Mouse (Mus musculus): ENCODE measurements around the gene Cend1. TPM values are rescaled to one million over a fixed set of nuclear protein-coding genes. Genes with fewer than 3 reads are reported as not detected.
"Not testable (repeated sequence)": the region's sequence is repeated elsewhere in the genome, so short reads cannot be mapped to it uniquely, and the experiment has no call there.

The Cend1 gene
- polyA plus RNA-seq, 1 experiment, result 1.3 TPM

DNA sequence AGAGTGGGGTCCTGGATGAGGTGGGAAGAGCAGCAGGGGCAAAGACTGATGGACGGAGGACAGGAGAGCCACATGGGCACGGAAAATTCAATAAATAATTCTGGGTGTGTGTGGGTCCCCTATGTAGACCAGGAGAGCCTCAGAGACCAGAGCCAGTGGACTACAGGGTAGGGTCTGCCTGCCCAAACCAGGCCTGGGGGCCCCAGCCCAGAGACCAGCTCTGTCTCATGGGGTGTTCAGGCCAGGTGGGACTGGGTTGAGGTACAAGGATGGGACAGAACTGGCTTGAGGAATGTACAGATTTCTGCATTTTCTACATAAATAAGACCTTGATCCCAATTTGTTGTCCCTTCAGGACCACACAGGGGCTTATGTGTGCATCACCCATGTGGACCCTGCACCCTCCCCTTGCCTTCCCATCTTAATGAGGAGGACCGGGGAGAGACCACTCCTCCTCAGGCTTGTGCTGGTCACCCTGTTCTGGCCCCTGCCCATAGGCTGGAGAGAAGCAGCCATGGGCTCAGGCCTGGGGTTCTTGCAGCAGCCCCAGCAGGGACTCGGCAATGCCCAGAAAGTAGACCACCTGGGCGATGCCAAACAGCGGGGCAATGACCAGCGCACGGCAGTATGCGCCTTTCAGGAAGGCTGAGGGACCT, 1.4 kb upstream of the Cend1 start:
- DNase-seq (ENCODE audit: low spot score), result no peak

DNA sequence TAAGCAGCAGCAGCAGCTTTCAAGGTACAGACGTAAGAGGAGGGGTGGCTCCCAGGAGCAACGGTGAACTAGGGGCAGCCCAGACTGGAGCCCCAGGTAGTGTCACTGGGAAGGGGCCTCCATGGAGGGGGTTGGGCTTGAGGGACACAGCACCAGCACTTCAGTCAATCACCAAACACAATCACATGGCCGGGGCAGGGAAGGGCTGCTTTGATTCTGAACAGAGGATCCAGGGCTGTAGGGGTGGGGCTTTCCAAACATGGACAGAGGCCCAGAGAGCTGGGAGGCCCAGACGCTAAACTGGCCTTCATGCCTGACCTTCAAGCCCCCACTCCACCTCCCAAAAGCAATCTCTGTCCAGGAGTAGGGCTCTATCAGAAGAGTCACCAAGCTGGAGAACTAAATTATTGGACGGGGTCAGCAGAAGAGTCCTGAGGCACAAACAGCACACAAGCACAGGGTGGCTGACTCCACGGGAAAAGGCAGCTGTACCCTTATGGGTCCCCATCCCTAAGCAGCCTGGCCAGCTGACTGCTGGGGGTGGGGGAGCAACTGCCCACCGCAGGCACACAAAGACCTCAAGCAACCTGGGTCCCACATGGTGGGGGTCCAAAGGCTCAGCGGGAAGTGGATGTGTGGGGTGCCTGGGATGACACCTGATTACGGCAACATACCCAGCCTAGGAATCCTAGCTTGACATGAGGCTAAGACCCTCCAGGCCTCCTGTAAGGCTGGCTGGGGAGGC, 721 bp upstream of the Cend1 start:
- DNase-seq (ENCODE audit: low spot score), result no peak

DNA sequence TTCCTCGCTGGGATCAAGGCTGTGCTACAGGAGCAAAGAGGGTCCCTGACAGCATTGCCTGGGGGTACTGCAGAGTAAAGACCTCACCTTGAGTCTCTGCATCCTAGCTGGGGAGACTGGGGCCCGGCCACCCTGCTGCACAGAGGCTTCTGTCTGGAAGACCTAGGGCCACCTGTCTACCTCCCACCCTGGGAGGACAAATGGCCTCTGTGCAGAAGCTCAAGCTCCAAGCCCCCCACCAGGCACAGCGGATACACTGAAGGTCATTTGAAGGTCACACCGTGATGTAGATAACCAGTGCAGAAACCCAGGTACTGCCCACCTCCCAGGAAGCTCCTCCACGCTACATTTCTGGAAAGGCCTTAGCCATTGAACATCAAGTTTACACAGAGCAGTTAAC, 590 bp downstream of the Cend1 start:
- no peak for DNase-seq (ENCODE audit: low spot score)

DNA sequence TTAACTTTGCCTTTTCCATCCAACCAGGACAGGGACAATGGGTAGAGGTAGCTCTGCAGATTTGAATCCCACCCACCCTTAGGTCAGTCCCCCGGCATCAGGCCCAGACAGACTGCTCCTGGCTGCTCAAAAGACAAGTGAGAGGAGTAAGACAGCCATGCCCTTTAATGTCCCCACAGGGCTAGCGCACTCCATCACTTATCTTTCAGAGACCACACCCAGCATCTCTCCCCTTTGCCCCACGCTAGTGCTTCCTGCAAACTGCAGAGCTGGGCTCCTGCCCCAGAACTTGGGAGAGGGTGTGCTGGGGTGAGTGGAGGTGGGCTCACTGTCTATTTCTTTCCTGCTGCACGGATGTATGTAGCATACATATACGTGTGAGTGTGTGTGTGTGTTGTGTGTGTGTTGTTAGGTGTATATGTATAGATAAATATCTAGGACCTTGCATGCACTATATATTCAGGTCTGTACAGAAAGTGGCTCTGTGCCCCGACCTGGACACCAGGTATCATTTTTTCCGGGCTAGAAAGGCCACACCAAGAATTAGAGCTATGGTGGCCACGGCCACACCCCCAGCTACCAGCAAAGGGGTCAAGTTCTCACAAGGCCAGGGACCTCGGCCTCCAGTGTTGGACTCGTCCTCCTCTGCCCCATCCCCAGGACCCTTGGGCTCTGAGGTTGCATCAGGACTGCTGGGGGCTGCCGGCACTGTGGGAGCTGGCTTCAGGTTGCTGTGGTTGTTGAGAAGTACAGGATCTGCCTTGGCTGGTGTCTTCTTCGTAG, 2.2 kb downstream of the Cend1 start:
- DNase-seq (ENCODE audit: low spot score), result no peak

DNA sequence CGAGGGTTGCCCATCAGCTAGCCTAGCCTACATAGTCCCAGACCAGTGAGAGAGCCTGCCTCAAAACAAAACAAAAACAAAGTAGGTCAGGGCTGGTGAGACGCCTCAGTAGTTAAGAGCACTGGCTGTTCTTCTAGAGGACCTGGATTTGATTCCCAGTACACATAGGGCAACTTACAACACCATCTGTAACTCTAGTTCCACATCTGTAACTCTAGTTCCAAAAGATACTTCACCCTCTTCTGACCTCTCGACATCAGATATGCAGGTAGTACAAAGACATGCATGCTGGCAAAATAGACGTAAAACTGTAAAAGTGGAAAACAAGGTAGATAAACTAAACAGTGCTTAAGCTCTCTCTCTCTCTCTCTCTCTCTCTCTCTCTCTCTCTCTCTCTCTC, 5.5 kb downstream of the Cend1 start:
- DNase-seq (ENCODE audit: low spot score), result no peak

DNA sequence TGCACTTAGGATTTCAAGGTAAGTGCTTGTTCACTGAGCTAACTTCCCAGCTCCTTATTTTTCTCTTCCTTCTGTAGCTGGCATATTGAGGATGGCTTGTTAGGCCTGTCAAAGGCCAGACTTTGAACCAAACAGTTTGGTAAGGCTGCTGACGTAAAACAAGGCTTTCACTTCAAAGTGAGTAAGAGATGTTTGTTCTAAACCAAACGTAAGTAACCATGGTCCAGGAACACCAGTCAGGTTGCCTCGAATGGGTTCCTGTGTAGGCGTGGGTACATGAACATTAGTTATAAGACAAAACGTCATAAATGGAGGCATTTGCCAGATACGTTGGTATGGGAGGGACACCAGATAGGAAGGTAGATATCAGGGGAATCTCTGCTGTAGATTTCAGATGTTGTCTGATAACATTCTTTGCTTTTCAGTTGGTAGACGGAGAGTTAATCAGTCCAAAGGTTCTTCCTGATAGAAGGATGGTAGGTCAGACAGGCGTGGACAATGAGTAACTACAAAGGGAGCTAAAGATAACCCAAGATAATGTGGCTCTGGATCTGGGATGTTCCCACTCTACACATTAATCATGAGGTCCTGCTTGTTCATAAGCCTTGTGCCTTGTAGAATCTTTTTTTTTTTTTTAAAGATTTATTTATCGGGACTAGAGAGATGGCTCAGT, 9.1 kb downstream of the Cend1 start:
- no peak for DNase-seq (ENCODE audit: low spot score)

DNA sequence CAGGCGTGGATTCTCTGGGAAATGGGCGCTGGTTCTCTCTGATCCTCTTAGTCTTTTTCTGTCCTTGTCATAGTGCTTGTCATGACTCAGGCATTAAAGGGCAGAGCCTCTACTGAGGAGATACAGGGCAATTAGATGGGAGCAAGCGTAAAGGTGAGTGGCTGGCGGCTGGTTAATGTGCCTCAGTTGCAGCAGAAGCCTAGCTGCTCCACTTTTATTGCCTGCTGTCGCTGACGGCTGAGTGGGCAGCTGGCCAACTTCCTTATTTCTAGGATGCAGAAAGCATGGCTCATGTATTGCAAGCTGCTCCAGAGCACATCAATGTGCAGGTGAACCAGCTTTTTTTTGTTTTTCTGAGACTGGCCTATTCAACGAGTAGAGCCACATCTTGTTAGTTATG, 10.3 kb downstream of the Cend1 start:
- no peak for DNase-seq (ENCODE audit: low spot score)

DNA sequence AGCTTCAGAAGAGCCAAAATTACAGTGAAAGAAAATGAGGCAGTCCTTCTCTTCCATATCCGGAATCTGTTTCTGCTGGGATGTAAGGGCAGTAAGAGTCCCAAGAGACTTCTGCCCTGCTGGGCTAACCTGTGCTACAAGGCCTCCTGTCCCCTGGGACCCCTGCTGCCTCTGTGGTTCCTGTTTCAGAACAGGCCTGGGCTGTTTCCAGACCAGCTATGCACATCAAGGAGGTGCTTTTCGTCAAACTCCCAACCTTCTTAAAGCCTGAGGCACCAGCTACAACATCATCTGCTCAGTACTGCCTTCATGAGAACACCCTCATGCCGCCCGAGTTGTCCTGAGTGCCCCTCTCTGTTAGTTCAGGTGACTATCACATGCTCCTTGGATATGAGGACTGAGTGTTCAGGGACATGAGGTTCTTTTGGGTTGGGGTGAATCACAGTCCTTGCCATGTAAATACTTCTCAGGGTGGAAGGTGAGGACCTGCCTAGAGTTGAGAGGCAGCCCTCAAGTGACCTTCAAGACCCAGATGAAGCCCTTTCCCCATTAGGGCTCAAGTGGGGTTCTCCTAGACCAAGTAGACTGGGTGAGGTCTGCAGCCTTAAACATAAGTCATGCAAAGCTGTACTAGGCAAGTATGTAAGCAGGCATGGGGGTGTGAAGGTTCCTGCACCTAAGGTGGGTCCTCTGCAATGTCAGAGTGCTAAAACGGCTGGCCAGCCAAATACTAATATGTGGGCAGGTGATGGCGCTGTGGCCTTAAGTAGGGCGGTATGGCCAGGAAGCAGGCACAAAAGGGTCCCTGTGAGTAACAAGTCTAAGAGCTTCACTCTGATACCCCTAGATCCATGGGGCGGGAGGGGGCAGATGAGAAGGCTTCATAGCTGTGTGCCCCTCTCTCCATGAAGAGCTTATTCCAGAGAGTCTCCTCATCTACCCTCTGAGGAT, 11.3 kb downstream of the Cend1 start:
- DNase-seq (ENCODE audit: low spot score), result no peak

DNA sequence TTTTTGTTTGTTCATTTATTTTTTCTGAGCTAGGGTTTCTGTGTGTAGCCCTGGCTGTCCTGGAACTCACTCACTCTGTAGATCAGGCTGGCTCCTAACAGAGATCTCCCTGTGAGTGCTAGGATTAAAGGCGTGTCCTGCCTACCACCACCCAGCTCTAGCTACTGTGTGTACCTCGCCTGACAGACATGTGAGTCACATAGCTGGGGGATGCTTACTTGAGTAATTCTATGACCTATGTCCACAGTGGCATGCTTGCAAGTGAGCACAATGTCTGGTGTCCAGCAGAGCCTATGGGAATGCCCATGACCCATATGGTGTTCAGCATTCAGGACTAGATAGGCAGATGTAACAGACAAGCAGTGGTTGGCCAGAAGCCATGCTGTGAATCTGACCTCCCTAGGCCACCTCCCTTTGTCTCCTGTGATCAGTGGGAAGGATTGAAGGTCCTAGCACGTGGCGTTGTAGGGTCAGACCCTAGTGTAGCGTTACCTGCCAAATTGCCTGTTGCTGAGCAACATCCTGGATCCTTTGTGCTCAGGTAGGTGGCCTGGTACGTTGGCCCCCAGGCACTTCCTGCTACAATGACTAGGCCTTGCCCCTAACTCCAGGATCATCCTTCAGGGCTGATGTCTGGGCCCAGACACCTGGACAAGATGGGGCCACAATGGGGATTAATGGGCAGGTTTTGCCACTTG, 13.0 kb downstream of the Cend1 start:
- no peak for DNase-seq (ENCODE audit: low spot score)

DNA sequence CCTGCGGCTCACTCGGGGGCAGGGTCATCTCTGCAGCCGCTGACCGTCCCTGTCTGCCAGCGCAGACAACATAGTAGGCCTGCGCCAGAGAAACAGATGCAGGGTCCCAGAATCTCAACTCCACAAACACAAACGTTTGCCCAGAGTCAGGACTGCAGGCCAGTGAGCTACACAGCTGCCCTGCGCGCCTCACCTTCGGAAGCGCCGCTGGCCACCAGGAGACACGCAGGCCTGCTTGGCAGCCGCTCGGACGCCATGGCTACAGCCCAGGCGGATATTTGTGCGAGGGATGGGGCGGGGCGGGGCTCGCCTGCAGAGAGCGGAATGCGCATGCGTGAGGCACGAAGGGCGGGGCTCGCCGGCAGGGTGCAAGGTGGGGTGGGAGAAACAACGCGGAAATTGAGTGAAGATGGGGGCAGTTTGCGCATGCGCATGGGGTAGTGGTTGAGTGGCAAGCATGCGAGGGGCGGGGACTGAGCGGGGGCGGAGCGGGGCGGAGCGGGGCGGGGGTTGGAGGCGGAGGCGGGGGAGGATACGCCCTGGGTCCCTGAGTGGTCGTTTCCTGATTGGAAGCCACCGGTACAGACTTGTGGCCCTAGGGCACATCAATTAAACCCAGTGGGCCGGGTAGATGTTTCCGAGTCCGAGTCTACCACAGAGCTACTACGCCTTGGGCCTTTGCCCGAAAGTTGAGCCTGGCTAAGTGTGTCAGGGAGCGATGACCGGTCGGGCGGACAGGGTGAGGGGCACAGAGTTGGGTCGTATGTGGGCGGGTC, 15.3 kb downstream of the Cend1 start, which contains the start of gene Gatd1:
TSS of gene Gatd1 (minus strand) at position 328 of the 776 bp plus-strand sequence.
- peak; percentile 96 for DNase-seq (ENCODE audit: low spot score)

DNA sequence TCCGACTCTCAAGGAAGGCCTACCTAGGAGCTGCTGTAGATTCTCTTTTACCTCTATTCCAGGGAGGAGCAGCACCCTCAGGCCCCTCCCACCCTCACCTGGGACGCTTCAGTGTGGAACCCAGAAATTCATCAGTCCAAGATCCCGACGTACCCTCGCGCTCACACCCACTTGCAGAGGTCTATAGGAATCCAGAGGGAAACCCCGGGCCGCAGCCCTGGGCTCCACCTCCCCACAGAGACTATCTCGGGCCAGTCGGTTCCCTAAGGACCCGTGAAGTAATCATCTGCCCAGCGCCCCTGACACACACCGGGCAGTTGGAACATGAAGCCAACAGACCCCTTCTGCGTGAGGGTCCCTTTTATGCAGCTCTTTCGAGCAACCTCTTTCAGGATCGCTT, 16.0 kb downstream of the Cend1 start:
- no peak for DNase-seq (ENCODE audit: low spot score)

DNA sequence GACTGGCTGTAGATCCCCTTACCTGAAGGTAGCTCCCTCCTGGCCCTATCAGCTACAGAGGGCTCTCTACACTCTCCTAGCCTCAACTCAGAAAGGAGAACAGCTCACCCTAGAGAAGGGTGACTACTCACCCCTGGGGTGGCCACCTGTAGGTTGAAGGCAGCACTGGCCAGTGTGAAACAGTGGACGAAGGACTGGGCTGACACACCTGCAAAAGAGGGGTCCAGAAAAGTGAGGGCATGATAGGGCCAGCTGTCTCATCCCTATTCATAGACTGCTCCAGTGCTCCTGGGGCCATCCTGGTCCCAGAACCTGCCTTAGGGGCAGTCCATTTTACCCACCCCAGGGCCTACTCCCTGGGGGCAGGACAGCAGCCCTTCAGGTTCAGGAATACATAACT, 17.6 kb downstream of the Cend1 start:
- DNase-seq (ENCODE audit: low spot score), result no peak

DNA sequence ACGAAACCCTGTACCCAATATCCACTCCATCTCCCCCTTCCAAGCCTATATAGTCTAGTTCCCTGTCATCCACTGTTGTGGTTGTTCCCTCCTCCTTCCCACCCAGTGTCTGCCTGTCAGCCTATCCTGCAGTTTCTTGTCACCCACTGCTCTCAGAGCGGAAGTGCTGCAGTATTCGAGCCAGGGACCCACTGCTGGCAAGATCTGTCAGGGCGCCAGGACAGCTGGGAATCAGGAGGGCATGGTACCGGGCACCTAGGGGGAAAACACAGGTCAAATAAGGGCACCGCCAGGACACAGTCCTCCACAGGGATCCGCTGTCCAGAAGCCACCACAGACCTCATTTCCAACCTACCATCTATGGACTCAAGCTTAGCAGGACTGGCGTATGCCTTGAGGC, 18.7 kb downstream of the Cend1 start:
- no peak for DNase-seq (ENCODE audit: low spot score)

DNA sequence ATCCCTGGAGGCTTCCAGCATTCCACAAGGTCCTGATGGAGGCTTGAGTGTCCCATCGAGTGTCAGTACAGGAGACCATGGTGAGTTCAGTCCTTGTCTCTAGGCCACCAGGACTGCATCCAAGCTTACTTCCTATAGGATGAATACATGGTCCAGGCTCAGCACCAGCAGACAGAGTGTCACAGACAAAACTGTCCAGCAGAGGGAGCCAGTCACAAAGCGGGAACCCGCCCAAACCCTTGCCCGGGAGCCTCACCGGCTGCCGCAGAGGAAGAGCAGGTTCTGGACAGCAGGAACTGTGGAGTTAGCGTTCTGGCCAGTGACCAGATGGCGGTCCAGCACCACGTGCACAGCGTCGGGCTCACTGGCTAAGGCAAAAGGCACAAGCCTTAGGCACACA, 20.5 kb downstream of the Cend1 start:
- DNase-seq (ENCODE audit: low spot score), result peak; percentile 65

DNA sequence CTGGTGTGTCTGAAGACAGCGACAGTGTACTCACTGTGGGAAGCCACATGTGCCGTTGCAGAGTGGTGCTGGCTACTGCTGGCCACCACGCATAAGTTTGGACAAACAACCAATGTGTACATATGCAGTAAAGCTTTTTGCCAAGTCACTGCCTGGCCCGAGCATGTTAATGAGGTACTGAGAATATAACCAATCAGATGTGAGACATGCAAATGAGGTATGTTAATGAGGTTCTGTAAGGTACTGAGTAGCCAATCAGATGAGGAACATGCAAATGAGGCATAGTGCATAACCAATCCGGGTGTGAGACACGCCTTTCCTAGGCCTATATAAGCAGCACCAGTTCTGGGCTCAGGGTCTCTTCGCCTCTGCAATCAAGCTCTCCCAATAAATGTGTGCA, 21.6 kb downstream of the Cend1 start:
- DNase-seq (ENCODE audit: low spot score), result not testable (repeated sequence)

DNA sequence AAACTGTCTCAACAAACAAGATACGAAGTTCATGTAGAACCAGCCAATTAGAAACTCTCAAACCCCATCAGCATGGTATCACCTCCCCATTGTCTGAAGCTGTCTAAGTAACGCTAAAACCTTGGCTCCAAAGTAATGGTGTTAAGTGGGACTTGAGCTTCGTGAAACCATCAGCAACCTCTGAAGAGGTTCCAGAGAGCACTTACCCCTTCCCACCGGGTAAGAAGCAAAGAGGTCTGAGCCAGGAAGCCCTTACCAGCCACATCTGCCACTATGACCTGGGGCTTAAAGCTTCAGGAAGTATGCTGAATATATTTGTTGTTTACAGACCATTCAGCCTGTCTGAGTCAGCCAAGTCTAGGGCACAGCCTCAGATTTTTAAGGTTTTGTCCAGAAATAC, 23.8 kb downstream of the Cend1 start:
- no peak for DNase-seq (ENCODE audit: low spot score)

DNA sequence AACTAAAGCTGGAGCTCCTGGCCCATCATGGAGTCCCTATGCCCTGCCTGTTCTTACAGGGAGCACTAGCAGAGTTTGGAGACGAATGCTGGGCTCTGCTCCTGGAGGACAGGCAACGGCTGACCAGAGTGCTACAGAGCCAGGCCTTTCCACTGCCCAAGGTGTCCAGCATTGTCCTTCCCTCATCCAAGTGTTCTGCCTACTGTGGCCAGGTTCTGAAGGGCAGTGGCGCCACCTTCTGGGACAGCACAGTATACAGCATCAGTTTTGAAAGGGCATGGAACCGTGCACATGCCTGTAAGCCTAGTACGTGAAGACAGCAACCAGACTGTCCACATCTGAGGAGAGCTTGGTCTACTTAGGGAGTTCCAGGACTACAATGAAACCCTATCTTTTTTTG, 26.0 kb downstream of the Cend1 start:
- no peak for DNase-seq (ENCODE audit: low spot score)

DNA sequence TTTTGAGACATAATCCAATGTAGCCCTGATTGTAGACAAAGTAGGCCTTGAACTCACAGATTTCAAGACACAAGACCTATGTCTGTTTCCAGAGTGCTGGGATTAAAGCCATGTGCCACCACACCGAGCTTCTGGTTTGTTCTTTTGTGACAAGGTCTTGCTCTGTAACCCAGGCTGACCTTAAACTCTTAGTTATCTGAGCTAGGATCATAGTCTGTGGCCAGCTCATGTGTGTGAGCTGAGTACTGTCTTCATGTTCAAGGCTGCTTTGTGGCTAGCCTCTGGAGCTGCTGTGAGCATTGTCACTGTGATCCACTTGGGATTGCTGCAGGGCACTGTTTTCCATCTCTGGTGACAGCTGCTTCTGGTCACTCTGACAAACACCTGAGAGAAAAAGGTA, 33.9 kb downstream of the Cend1 start:
- no peak for DNase-seq (ENCODE audit: low spot score)

DNA sequence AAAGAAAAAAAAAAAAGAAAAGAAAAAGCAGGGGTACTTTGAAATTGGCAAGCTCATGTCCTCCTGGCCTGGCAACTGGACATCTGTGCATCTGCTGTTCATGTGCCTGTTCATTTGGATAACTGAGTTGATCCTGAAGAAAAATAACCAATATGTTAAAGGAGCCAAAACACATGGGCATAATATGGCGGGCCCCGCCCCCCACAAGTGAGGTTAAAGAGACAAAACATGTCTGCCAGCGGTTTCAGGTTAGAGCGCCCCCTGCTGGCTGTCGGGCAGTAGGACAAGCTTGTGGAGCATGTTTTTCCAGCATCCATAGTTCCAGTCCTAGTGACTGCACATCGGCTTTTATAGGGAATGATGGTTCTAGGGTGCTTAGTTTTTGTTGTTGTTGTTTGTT, 34.5 kb downstream of the Cend1 start:
- DNase-seq (ENCODE audit: low spot score), result no peak

DNA sequence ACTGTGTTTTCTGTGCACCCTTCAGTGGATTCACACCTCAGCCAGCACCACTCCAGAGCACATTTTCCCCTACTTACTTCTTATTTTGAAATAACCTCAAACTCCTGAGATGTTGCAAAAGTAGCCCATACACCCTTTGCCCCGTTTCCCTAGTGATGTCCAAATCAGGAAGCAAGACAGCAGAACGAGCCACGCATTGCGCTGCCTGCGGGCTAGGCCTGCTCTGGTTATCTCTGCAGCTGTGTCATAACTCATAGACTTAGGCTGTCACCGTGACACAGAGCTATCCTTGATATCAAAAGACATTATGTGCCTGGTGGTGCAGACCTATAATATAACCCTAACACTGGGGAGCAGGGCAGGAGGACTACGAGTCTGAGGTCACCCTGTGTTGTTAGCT, 35.1 kb downstream of the Cend1 start:
- no peak for DNase-seq (ENCODE audit: low spot score)
